Mouse (Mus musculus) limb, embryonic 10.5 days (tissue): ENCODE data around the gene Ift52. TPM values are rescaled to one million over a fixed set of nuclear protein-coding genes. Genes with fewer than 3 reads are reported as not detected.

Experiments
- DNase-seq: peaks from one replicate; pipeline ENCODE4 v3.0.0-alpha.2; 2017; ENCODE audit warnings: low spot score
- H3K27ac ChIP-seq: fragments of 300-500 bp; sonication (generic); 2 replicates; pipeline ENCODE4 v1.5.1; 2016; ENCODE audit warnings: mild to moderate bottlenecking
- H3K27me3 ChIP-seq: fragments of 300-500 bp; sonication (generic); 2 replicates; pipeline ENCODE4 v1.6.1; 2016; ENCODE audit warnings: low read depth, mild to moderate bottlenecking; ENCODE audit not compliant: poor library complexity, severe bottlenecking
- H3K36me3 ChIP-seq: fragments of 300-500 bp; sonication (generic); 2 replicates; pipeline ENCODE4 v1.6.1; 2016; ENCODE audit warnings: mild to moderate bottlenecking, moderate library complexity
- H3K4me1 ChIP-seq: fragments of 300-500 bp; sonication (generic); 2 replicates; pipeline ENCODE4 v1.6.1; 2016
- H3K4me3 ChIP-seq: fragments of 300-500 bp; sonication (generic); 2 replicates; pipeline ENCODE4 v1.5.1; 2016; ENCODE audit warnings: mild to moderate bottlenecking, moderate library complexity
- H3K9me3 ChIP-seq: fragments of 300-500 bp; sonication (generic); replicated peaks from 2 replicates; pipeline ENCODE4 v1.6.1; 2016; ENCODE audit warnings: mild to moderate bottlenecking
- WGBS: fragments of 180-500 bp; shearing (Covaris S2); methylation state at CpG from one replicate; pipeline ENCODE4 v1.1.7; 2016; 5-methylcytosine and 5-hydroxymethylcytosine counted together
- polyA plus RNA-seq: library from polyadenylated mRNA; unstranded; fragments of >200 nt; fragmentation: Nextera tagmentation; extraction: Ambion mirVana; gene quantifications from 2 replicates; pipeline ENCODE4 v1.2.1, GENCODE M21; 2016

Gene Ift52
- 46.5 and 51.5 TPM in 2 replicates for polyA plus RNA-seq

GRCm38 (mm10) chr2:163016916-163017743 is at the start of gene Ift52:
Gene Ift52 (plus strand): TSS chr2:163017354.
- Histone ChIP-seq H3K4me3 (peak within 1 kb of the TSS; percentile 87), H3K27me3 (no peaks in the 10 kb centered on the region), H3K9me3 (no peaks in the 10 kb centered on the region), H3K4me1 (peaks cover 12% of the 10 kb centered on the region), H3K36me3 (no peaks in the 10 kb centered on the region), H3K27ac (peak within 1 kb of the TSS; percentile 86)
- DNase-seq: peak; percentile 94
- WGBS: under 1% methylated on average over 57 of the region's 57 CpGs

GRCm38 (mm10) chr2:162968357-162968756 is 48.8 kb upstream of the Ift52 start:
- 9% methylated on average over 5 of the region's 5 CpGs for WGBS
- Histone ChIP-seq H3K36me3 (no peaks in the 10 kb centered on the region), H3K27ac (no peak overlapping the region), H3K4me1 (0 out of 2 replicates have a peak, but pooled peaks cover under 1% of the 10 kb centered on the region), H3K27me3 (no peaks in the 10 kb centered on the region), H3K9me3 (no peaks in the 10 kb centered on the region), H3K4me3 (no peak overlapping the region)
- DNase-seq: peak; percentile 72

GRCm38 (mm10) chr2:162969101-162969500 is 48.1 kb upstream of the Ift52 start:
- Histone ChIP-seq H3K27ac (no peak overlapping the region), H3K4me1 (peaks cover 7% of the 10 kb centered on the region), H3K4me3 (no peak overlapping the region), H3K36me3 (no peaks in the 10 kb centered on the region), H3K27me3 (no peaks in the 10 kb centered on the region), H3K9me3 (no peaks in the 10 kb centered on the region)
- WGBS: 83% methylated on average over 3 of the region's 3 CpGs
- DNase-seq: no peak

DNA sequence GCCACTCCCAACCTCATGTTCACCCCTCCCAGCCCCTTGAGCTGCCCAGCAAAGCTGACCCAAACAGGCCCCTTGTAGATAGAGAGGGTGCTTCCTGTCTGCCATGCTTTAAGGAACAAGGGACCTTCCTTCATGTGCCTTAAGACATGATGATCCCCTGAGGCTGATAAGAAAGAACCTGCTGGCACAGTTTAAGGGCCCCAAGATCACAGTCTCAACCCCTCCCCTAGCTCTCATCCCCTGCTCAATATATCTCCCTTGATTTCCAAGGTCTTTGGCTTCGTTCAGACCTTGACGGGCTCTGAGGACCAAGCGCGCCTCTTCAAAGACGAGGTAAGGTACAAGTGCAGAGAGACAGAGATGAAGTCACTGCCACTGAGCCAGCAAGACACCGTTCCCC is 46.3 kb upstream of the Ift52 start:
- WGBS: 88% methylated on average over 6 of the region's 6 CpGs

GRCm38 (mm10) chr2:162972752-162973151 is 44.4 kb upstream of the Ift52 start:
- 50% methylated on average over 7 of the region's 7 CpGs for WGBS
- Histone ChIP-seq H3K9me3 (no peaks in the 10 kb centered on the region), H3K27me3 (no peaks in the 10 kb centered on the region), H3K4me1 (peaks cover 10% of the 10 kb centered on the region), H3K36me3 (no peaks in the 10 kb centered on the region), H3K4me3 (no peak overlapping the region), H3K27ac (no peak overlapping the region)
- DNase-seq: no peak

More for the DNA sequence above, 46.3 kb upstream of the Ift52 start:
- H3K27me3 ChIP-seq: no peaks in the 10 kb centered on the region
- no peak overlapping the region for H3K27ac ChIP-seq
- H3K4me3 ChIP-seq: no peak overlapping the region
- H3K36me3 ChIP-seq: no peaks in the 10 kb centered on the region
- H3K4me1 ChIP-seq: peaks cover 10% of the 10 kb centered on the region
- DNase-seq: no peak
- H3K9me3 ChIP-seq: no peaks in the 10 kb centered on the region

- no peaks in the 10 kb centered on the region for H3K9me3 ChIP-seq
- no peak overlapping the region for H3K4me3 ChIP-seq
- no peaks in the 10 kb centered on the region for H3K27me3 ChIP-seq
- peaks cover 10% of the 10 kb centered on the region for H3K4me1 ChIP-seq
- no peak for DNase-seq
- H3K36me3 ChIP-seq: no peaks in the 10 kb centered on the region
- H3K27ac ChIP-seq: no peak overlapping the region
- 77% methylated on average over 5 of the region's 5 CpGs for WGBS
Observed at GRCm38 (mm10) chr2:162973206-162973605, 43.9 kb upstream of the Ift52 start.

DNA sequence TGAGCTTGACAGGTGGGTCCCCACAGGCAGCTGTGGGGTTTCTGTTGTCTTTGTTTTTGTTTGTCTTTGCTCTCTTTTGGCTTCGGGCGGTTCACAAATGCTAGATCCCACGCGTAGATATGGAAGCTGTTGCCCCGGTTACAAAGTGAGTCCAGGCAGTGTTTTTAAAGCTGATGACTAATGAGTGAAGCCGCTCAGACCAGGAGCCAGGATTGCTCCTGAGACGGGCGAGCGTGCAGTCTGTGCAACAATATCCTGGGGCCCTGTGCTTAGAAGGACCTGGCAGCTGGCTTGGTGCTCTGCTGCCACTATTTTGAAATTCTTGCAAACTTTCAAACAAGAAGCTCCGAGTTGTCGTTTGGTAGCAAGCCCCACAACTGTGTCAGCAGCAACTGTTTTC is 43.5 kb upstream of the Ift52 start:
- H3K27ac ChIP-seq: no peak overlapping the region
- no peak for DNase-seq
- no peak overlapping the region for H3K4me3 ChIP-seq
- H3K9me3 ChIP-seq: no peaks in the 10 kb centered on the region
- 50% methylated on average over 11 of the region's 11 CpGs for WGBS
- peaks cover 10% of the 10 kb centered on the region for H3K4me1 ChIP-seq
- H3K36me3 ChIP-seq: no peaks in the 10 kb centered on the region
- H3K27me3 ChIP-seq: no peaks in the 10 kb centered on the region

DNA sequence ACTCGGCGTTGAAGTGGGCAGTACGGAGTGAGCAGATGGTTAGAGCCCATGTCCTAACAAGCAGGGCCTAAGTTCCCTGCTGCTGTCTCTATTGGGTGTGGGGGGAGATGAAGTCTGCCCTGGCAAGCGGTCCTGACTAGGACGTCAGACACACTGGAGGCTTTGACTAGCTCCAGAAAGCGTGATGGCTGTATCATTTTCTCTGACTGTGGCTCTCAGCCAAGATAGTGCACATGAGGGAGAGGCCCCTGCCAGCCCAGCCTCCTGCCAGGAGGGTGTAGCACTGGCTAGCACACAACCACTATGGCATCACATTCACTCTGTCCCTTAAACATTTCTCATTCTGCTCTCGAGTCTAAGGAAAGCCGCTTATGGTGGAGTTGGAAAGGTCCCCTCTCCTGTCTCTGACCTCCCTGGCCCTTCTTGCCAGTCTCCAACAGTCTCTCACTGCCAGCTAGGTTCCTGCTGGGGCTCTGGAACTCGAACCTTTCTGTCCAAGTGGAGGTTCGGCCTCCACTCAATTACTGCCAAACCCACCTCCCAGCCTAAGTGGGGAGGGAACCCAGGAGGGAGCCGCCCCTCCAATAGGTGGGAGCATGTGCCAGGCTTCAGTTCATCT is 41.9 kb upstream of the Ift52 start:
- peaks cover 10% of the 10 kb centered on the region for H3K4me1 ChIP-seq
- no peak overlapping the region for H3K27ac ChIP-seq
- H3K36me3 ChIP-seq: no peaks in the 10 kb centered on the region
- DNase-seq: no peak
- H3K27me3 ChIP-seq: no peaks in the 10 kb centered on the region
- no peak overlapping the region for H3K4me3 ChIP-seq
- H3K9me3 ChIP-seq: no peaks in the 10 kb centered on the region
- WGBS: 86% methylated on average over 11 of the region's 11 CpGs

DNA sequence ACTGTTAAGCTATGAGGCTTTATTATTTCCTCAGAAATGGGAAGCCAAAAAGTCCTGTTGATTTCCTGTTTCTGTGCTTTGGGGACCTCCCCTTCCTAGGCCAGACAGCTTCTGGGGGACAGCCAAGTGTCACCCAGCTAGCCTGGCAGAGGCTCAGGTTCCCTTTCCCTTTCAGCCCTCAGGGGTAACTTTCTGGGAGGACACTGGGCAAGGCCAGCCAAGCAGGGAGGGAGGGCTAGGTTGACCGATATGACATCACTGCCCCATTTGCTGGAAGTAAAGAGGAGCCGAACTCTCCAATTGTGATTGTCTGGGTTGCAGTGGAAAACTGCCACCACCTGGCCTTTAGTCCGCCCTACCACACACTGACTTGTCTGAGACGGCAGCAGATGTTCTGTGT is 41.2 kb upstream of the Ift52 start:
- Histone ChIP-seq H3K27me3 (no peaks in the 10 kb centered on the region), H3K4me1 (peaks cover 10% of the 10 kb centered on the region), H3K36me3 (no peaks in the 10 kb centered on the region), H3K9me3 (no peaks in the 10 kb centered on the region), H3K27ac (no peak overlapping the region), H3K4me3 (no peak overlapping the region)
- WGBS: 89% methylated on average over 4 of the region's 4 CpGs
- DNase-seq: no peak

GRCm38 (mm10) chr2:162984381-162984780 is 32.8 kb upstream of the Ift52 start:
- no peaks in the 10 kb centered on the region for H3K36me3 ChIP-seq
- no peak overlapping the region for H3K4me3 ChIP-seq
- no peaks in the 10 kb centered on the region for H3K9me3 ChIP-seq
- DNase-seq: no peak
- no peaks in the 10 kb centered on the region for H3K27me3 ChIP-seq
- H3K27ac ChIP-seq: no peak overlapping the region
- H3K4me1 ChIP-seq: 0 out of 2 replicates have a peak, but pooled peaks cover 6% of the 10 kb centered on the region
- WGBS: 89% methylated on average over 6 of the region's 6 CpGs

DNA sequence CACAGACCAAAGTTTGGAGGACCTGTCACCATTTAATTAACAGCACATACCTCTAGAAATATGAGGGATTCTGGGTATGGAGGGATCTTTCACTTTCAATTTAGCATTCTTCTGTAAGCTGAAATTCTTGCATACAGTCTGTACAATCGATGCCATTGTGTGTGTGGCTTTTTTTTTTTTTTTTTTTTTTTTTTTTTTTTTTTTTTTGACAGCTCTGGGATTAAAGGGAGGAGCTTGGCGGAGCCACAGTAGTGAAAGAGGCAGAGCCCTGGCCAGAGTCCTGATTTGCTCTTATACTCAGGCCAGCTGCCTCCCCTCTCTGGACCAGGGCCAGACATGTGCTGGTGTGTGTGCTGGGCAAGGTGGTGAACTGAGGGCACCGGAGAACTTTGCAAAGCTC is 31.2 kb upstream of the Ift52 start:
- no peak for DNase-seq

DNA sequence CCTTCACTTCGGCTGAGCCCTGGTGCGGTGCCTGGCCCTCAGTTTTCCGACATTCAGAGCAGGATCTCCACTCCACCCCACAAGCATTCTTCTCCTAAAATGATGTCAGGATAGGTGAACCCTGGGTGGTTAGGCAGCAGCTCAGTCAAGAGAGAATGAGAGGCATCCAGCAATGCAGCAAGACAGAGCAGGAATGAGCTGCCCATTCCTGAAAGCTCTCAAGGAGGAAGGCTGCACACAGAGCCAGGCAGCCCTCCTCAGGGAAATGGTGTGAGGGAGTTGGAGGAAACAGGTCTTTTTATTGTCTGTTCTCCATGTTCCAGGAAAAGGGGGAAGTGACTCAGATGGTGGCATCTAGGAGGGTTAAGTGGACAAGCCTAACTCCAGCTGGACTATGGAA is 30.4 kb upstream of the Ift52 start:
- Histone ChIP-seq H3K4me3 (no peak overlapping the region), H3K27me3 (no peaks in the 10 kb centered on the region), H3K9me3 (no peaks in the 10 kb centered on the region), H3K4me1 (0 out of 2 replicates have a peak, but pooled peaks cover 6% of the 10 kb centered on the region), H3K36me3 (no peaks in the 10 kb centered on the region), H3K27ac (no peak overlapping the region)
- 93% methylated on average over 3 of the region's 3 CpGs for WGBS
- DNase-seq: no peak

More for the DNA sequence above, 31.2 kb upstream of the Ift52 start:
- H3K4me1 ChIP-seq: 0 out of 2 replicates have a peak, but pooled peaks cover 6% of the 10 kb centered on the region
- no peaks in the 10 kb centered on the region for H3K27me3 ChIP-seq
- 78% methylated on average over 3 of the region's 3 CpGs for WGBS
- H3K27ac ChIP-seq: no peak overlapping the region
- H3K4me3 ChIP-seq: no peak overlapping the region
- H3K9me3 ChIP-seq: no peaks in the 10 kb centered on the region
- H3K36me3 ChIP-seq: no peaks in the 10 kb centered on the region

DNA sequence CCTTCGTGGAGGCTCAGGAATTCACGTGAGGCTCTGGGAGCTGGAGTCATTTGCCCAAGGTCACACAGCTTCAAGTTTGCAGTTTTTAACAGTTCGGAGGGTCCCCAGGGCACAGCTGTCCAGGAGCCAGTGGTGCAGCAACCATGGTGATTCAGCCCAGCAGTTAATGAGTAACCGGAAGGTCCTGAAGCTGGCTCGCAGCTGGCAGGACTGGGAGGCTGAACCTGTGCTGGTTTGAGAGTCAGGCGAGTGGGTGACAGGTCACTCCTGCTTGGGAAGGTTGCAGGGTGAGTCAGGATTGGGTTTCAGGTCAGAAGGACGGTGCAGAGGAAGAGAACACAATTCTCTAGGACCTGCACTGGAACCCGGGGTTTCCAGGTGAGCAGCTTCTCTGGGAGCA is 29.9 kb upstream of the Ift52 start, which contains the start of gene Sgk2:
Gene Sgk2, plus strand, starts transcription at position 113 of the 400 bp plus-strand sequence.
- H3K4me3 ChIP-seq: no peak within 1 kb of the TSS
- no peaks in the 10 kb centered on the region for H3K36me3 ChIP-seq
- 64% methylated on average over 8 of the region's 8 CpGs for WGBS
- 0 out of 2 replicates have a peak, but pooled peaks cover 6% of the 10 kb centered on the region for H3K4me1 ChIP-seq
- no peak for DNase-seq
- no peak within 1 kb of the TSS for H3K27ac ChIP-seq
- no peaks in the 10 kb centered on the region for H3K9me3 ChIP-seq
- H3K27me3 ChIP-seq: no peaks in the 10 kb centered on the region
